Mouse (Mus musculus): Measurements from ENCODE around the gene Lifr. TPM values are rescaled to one million over a fixed set of nuclear protein-coding genes. Genes with fewer than 3 reads are reported as not detected.
A peak's percentile ranks its signal among the peaks of the same experiment; 100 is the strongest.

The Lifr gene
- polyA plus RNA-seq, 1 experiment = 19.9 TPM

GRCm38 (mm10) chr15:7192582-7192981 lies 102.2 kb downstream of the Lifr start:
- DNase-seq = no peak
- WGBS = 95% methylated on average over 2 of the region's 2 CpGs
- no peak overlapping the region for H3K4me3 ChIP-seq (replicated peaks; ENCODE audit: insufficient read depth, low read depth, low read length)
- H3K4me1 ChIP-seq (ENCODE audit: control insufficient read depth, insufficient read depth, low read length) = no peaks in the 10 kb centered on the region
- TF ChIP-seq CTCF (IDR thresholded peaks at IDR 0.05; ENCODE audit: borderline replicate concordance, insufficient read depth, low read depth, low read length) (no peak), POLR2A (IDR thresholded peaks at IDR 0.05; ENCODE audit: borderline replicate concordance, insufficient read depth, low read length) (no peak)
- H3K27me3 ChIP-seq (ENCODE audit: control insufficient read depth, insufficient read depth, low read length) = no peaks in the 10 kb centered on the region
- H3K27ac ChIP-seq (ENCODE audit: insufficient read depth, low read length) = no peak overlapping the region

DNA sequence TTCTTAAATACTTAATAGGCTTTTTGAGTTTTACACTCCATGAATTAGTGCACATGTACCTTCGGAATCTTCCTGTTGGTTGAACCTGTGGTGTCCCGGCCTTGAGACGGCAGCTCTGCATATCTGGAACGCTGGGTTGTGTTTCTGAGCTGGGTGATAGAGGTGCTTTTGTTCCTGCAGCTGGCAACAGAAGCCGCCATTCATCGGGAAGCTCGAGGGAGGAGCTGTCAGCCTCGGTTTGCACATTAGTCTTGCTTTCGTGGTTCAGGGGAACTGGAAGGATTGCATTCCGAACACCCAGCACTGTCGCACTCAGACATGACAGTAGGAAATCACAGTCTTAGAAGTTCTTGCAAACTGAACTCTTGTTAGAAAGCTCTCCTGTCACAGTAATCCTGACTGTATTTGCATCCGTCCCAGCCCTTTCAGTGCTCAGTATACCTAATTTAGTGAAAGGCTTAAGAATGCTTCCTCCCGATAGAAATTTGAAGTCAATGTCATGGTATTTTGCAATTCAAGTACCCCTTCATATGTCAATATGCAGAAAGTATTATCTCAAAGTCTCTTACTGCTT lies 103.8 kb downstream of the Lifr start:
- no peak for TF ChIP-seq CTCF (IDR thresholded peaks at IDR 0.05; ENCODE audit: borderline replicate concordance, insufficient read depth, low read depth, low read length)
- no peak for TF ChIP-seq POLR2A (IDR thresholded peaks at IDR 0.05; ENCODE audit: borderline replicate concordance, insufficient read depth, low read length)
- peak in 1 of 2 experiments; percentile 24 for DNase-seq
- H3K27ac ChIP-seq (ENCODE audit: insufficient read depth, low read length) = no peak overlapping the region
- H3K4me1 ChIP-seq (ENCODE audit: control insufficient read depth, insufficient read depth, low read length) = no peaks in the 10 kb centered on the region
- H3K4me3 ChIP-seq (replicated peaks; ENCODE audit: insufficient read depth, low read depth, low read length) = no peak overlapping the region
- H3K27me3 ChIP-seq (ENCODE audit: control insufficient read depth, insufficient read depth, low read length) = no peaks in the 10 kb centered on the region
- 26% methylated on average over 13 of the region's 13 CpGs for WGBS

DNA sequence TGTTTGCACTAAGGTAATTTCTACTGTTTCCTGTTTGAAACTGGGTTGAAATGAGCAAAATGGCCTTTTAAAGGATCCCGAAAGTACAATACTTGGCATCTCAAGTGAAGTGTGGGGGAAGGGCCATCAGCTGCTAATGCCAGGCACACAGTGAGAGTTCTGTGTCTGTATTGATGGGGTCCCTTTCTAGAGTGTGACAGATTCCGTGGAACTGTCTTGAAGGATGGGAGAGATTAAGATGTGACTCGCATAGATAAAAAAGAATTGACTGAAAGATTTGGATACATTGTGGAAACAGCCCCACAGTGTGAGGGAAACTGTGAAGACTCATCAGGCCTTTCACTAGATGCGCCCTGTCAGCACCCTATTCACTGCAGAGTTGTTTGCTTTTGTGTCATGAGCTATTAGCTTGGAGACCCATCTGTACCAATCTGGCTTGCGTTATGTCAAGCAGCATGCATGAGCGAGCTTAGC lies 104.4 kb downstream of the Lifr start:
- Histone ChIP-seq H3K27me3 (ENCODE audit: control insufficient read depth, insufficient read depth, low read length) (no peaks in the 10 kb centered on the region), H3K4me3 (replicated peaks; ENCODE audit: insufficient read depth, low read depth, low read length) (no peak overlapping the region), H3K27ac (ENCODE audit: insufficient read depth, low read length) (peak overlapping the region; percentile 43; the same call in 1 of the 2 replicates), H3K4me1 (ENCODE audit: control insufficient read depth, insufficient read depth, low read length) (no peaks in the 10 kb centered on the region)
- TF ChIP-seq CTCF (IDR thresholded peaks at IDR 0.05; ENCODE audit: borderline replicate concordance, insufficient read depth, low read depth, low read length) (no peak), POLR2A (IDR thresholded peaks at IDR 0.05; ENCODE audit: borderline replicate concordance, insufficient read depth, low read length) (no peak)
- WGBS = 51% methylated on average over 6 of the region's 6 CpGs
- DNase-seq = no peak

GRCm38 (mm10) chr15:7197652-7198445 lies 107.4 kb downstream of the Lifr start:
- no peak for DNase-seq
- WGBS = 68% methylated on average over 3 of the region's 3 CpGs
- TF ChIP-seq CTCF (IDR thresholded peaks at IDR 0.05; ENCODE audit: borderline replicate concordance, insufficient read depth, low read depth, low read length) = no peak
- no peak for TF ChIP-seq POLR2A (IDR thresholded peaks at IDR 0.05; ENCODE audit: borderline replicate concordance, insufficient read depth, low read length)
- H3K27me3 ChIP-seq (ENCODE audit: control insufficient read depth, insufficient read depth, low read length) = no peaks in the 10 kb centered on the region
- no peak overlapping the region for H3K4me3 ChIP-seq (replicated peaks; ENCODE audit: insufficient read depth, low read depth, low read length)
- H3K27ac ChIP-seq (ENCODE audit: insufficient read depth, low read length) = no peak overlapping the region
- no peaks in the 10 kb centered on the region for H3K4me1 ChIP-seq (ENCODE audit: control insufficient read depth, insufficient read depth, low read length)

- peak in 1 of 2 experiments; percentile 10 for DNase-seq
- Histone ChIP-seq H3K27me3 (ENCODE audit: control insufficient read depth, insufficient read depth, low read length) (no peaks in the 10 kb centered on the region), H3K4me1 (ENCODE audit: control insufficient read depth, insufficient read depth, low read length) (peaks cover under 1% of the 10 kb centered on the region; the same call in 1 of the 2 replicates), H3K27ac (ENCODE audit: insufficient read depth, low read length) (no peak overlapping the region), H3K4me3 (replicated peaks; ENCODE audit: insufficient read depth, low read depth, low read length) (no peak overlapping the region)
- no peak for TF ChIP-seq CTCF (IDR thresholded peaks at IDR 0.05; ENCODE audit: borderline replicate concordance, insufficient read depth, low read depth, low read length)
- TF ChIP-seq POLR2A (IDR thresholded peaks at IDR 0.05; ENCODE audit: borderline replicate concordance, insufficient read depth, low read length) = no peak
- 30% methylated on average over 2 of the region's 2 CpGs for WGBS
Measured at GRCm38 (mm10) chr15:7198816-7199215, 108.4 kb downstream of the Lifr start.

- TF ChIP-seq POLR2A (IDR thresholded peaks at IDR 0.05; ENCODE audit: borderline replicate concordance, insufficient read depth, low read length) (no peak), CTCF (IDR thresholded peaks at IDR 0.05; ENCODE audit: borderline replicate concordance, insufficient read depth, low read depth, low read length) (no peak)
- WGBS = 73% methylated on average over 6 of the region's 6 CpGs
- Histone ChIP-seq H3K4me1 (ENCODE audit: control insufficient read depth, insufficient read depth, low read length) (peaks cover 8% of the 10 kb centered on the region), H3K27me3 (ENCODE audit: control insufficient read depth, insufficient read depth, low read length) (no peaks in the 10 kb centered on the region), H3K4me3 (replicated peaks; ENCODE audit: insufficient read depth, low read depth, low read length) (no peak overlapping the region), H3K27ac (ENCODE audit: insufficient read depth, low read length) (no peak overlapping the region)
- DNase-seq = no peak
Measured at GRCm38 (mm10) chr15:7200286-7200685, 109.9 kb downstream of the Lifr start.

- TF ChIP-seq POLR2A (IDR thresholded peaks at IDR 0.05; ENCODE audit: borderline replicate concordance, insufficient read depth, low read length) (no peak), CTCF (IDR thresholded peaks at IDR 0.05; ENCODE audit: borderline replicate concordance, insufficient read depth, low read depth, low read length) (no peak)
- peaks cover 8% of the 10 kb centered on the region for H3K4me1 ChIP-seq (ENCODE audit: control insufficient read depth, insufficient read depth, low read length)
- no peak overlapping the region for H3K4me3 ChIP-seq (replicated peaks; ENCODE audit: insufficient read depth, low read depth, low read length)
- no peak for DNase-seq
- no peaks in the 10 kb centered on the region for H3K27me3 ChIP-seq (ENCODE audit: control insufficient read depth, insufficient read depth, low read length)
- no peak overlapping the region for H3K27ac ChIP-seq (ENCODE audit: insufficient read depth, low read length)
- WGBS = 44% methylated on average over 9 of the region's 9 CpGs
Measured at GRCm38 (mm10) chr15:7201421-7202380, 111.3 kb downstream of the Lifr start.
